Mouse (Mus musculus) kidney, adult 2 months (tissue): ENCODE results near the gene Slc23a2. TPM values are rescaled to one million over a fixed set of nuclear protein-coding genes. Genes with fewer than 3 reads are reported as not detected.

Source experiments
- DNase-seq: peaks from one replicate; pipeline ENCODE4 v3.0.0; 2021
- H3K27ac ChIP-seq: fragments of 200-500 bp; 2 replicates; pipeline ENCODE4 v1.5.1; 2012; ENCODE audit warnings: low read depth, low read length, control low read depth, inconsistent platforms; ENCODE audit not compliant: insufficient read depth
- H3K27me3 ChIP-seq: fragments of 200-500 bp; replicated peaks from 2 replicates; pipeline ENCODE4 v1.6.1; 2012; ENCODE audit warnings: mild to moderate bottlenecking, moderate library complexity, low read length, inconsistent platforms; ENCODE audit not compliant: control insufficient read depth, insufficient read depth
- H3K36me3 ChIP-seq: fragments of 200-500 bp; 2 replicates; pipeline ENCODE4 v1.6.1; 2012; ENCODE audit warnings: mild to moderate bottlenecking, moderate library complexity, low read length, inconsistent platforms; ENCODE audit not compliant: control insufficient read depth, insufficient read depth
- H3K4me1 ChIP-seq: fragments of 200-500 bp; 2 replicates; pipeline ENCODE4 v1.6.1; 2011; ENCODE audit warnings: low read length; ENCODE audit not compliant: control insufficient read depth, insufficient read depth
- H3K4me3 ChIP-seq: fragments of 200-500 bp; 2 replicates; pipeline ENCODE4 v1.5.1; 2011; ENCODE audit warnings: mild to moderate bottlenecking, low read depth, low read length, control low read depth; ENCODE audit not compliant: insufficient read depth
- CTCF ChIP-seq: fragments of 200-500 bp; conservative IDR thresholded peaks from 2 replicates; pipeline ENCODE4 v1.5.1; 2011; ENCODE audit warnings: low read depth, mild to moderate bottlenecking, control low read depth, low read length, moderate library complexity, mixed read lengths; ENCODE audit not compliant: insufficient read depth, insufficient read length
- POLR2A ChIP-seq: fragments of 200-500 bp; IDR thresholded peaks from one replicate; pipeline ENCODE4 v1.6.1; 2011; ENCODE audit warnings: low read depth, low read length, control low read depth
- WGBS: fragments of 180-500 bp; shearing (Covaris S2); methylation state at CpG from one replicate; pipeline ENCODE4 v1.1.7; 2018; 5-methylcytosine and 5-hydroxymethylcytosine counted together
- polyA plus RNA-seq: library from polyadenylated mRNA; depleted of rRNA; stranded (reverse); fragments of >200 nt; gene quantifications from 2 replicates; pipeline ENCODE4 v1.2.3, GENCODE M21; 2012

The Slc23a2 gene
- polyA plus RNA-seq, 1 experiment, result 15.3 TPM

GRCm38 (mm10) chr2:132121050-132121449 is 23.9 kb downstream of the Slc23a2 start:
- Histone ChIP-seq H3K4me3 (no peak overlapping the region), H3K27ac (no peak overlapping the region), H3K4me1 (0 out of 2 replicates have a peak, but pooled peaks cover 2% of the 10 kb centered on the region), H3K36me3 (no peaks in the 10 kb centered on the region), H3K27me3 (no peaks in the 10 kb centered on the region)
- DNase-seq, result no peak
- 87% methylated on average over 3 of the region's 3 CpGs for WGBS
- TF ChIP-seq CTCF (no peak), POLR2A (no peak)

- WGBS, result 70% methylated on average over 1 of the region's 1 CpGs
- Histone ChIP-seq H3K4me3 (no peak overlapping the region), H3K27me3 (no peaks in the 10 kb centered on the region), H3K36me3 (no peaks in the 10 kb centered on the region), H3K27ac (no peak overlapping the region), H3K4me1 (no peaks in the 10 kb centered on the region)
- DNase-seq, result no peak
- no peak for TF ChIP-seq POLR2A
- no peak for TF ChIP-seq CTCF
Observed at GRCm38 (mm10) chr2:132118646-132119045, 26.3 kb downstream of the Slc23a2 start.

GRCm38 (mm10) chr2:132115936-132116335 is 29.0 kb downstream of the Slc23a2 start:
- Histone ChIP-seq H3K27ac (no peak overlapping the region), H3K36me3 (no peaks in the 10 kb centered on the region), H3K4me3 (no peak overlapping the region), H3K27me3 (no peaks in the 10 kb centered on the region), H3K4me1 (peaks cover 2% of the 10 kb centered on the region; the same call in 1 of the 2 replicates)
- DNase-seq, result no peak
- TF ChIP-seq POLR2A, result no peak
- TF ChIP-seq CTCF, result no peak
- WGBS, result 84% methylated on average over 5 of the region's 5 CpGs

GRCm38 (mm10) chr2:132115344-132115743 is 29.6 kb downstream of the Slc23a2 start:
- Histone ChIP-seq H3K36me3 (no peaks in the 10 kb centered on the region), H3K27ac (no peak overlapping the region), H3K4me1 (peaks cover 5% of the 10 kb centered on the region; the same call in 1 of the 2 replicates), H3K27me3 (no peaks in the 10 kb centered on the region), H3K4me3 (no peak overlapping the region)
- TF ChIP-seq POLR2A, result no peak
- TF ChIP-seq CTCF, result no peak
- WGBS, result 54% methylated on average over 6 of the region's 6 CpGs
- no peak for DNase-seq

- no peak overlapping the region for H3K27ac ChIP-seq
- H3K4me3 ChIP-seq, result no peak overlapping the region
- 41% methylated on average over 11 of the region's 11 CpGs for WGBS
- TF ChIP-seq CTCF, result no peak
- no peak for TF ChIP-seq POLR2A
- H3K27me3 ChIP-seq, result no peaks in the 10 kb centered on the region
- peak; percentile 56 for DNase-seq
- H3K4me1 ChIP-seq, result peaks cover 5% of the 10 kb centered on the region; the same call in 1 of the 2 replicates
- no peaks in the 10 kb centered on the region for H3K36me3 ChIP-seq
Observed at GRCm38 (mm10) chr2:132113962-132114759, 30.7 kb downstream of the Slc23a2 start.

GRCm38 (mm10) chr2:132112319-132112718 is 32.6 kb downstream of the Slc23a2 start:
- no peak for TF ChIP-seq POLR2A
- no peak for TF ChIP-seq CTCF
- 95% methylated on average over 4 of the region's 4 CpGs for WGBS

GRCm38 (mm10) chr2:132111905-132112304 is 33.0 kb downstream of the Slc23a2 start:
- peaks cover 16% of the 10 kb centered on the region for H3K4me1 ChIP-seq
- TF ChIP-seq CTCF (no peak), POLR2A (no peak)
- WGBS, result 74% methylated on average over 2 of the region's 2 CpGs
- no peaks in the 10 kb centered on the region for H3K36me3 ChIP-seq
- no peak overlapping the region for H3K27ac ChIP-seq
- no peaks in the 10 kb centered on the region for H3K27me3 ChIP-seq
- no peak overlapping the region for H3K4me3 ChIP-seq
- no peak for DNase-seq

More at GRCm38 (mm10) chr2:132112319-132112718, 32.6 kb downstream of the Slc23a2 start:
- Histone ChIP-seq H3K27ac (no peak overlapping the region), H3K4me3 (no peak overlapping the region), H3K4me1 (peaks cover 12% of the 10 kb centered on the region), H3K36me3 (no peaks in the 10 kb centered on the region), H3K27me3 (no peaks in the 10 kb centered on the region)
- no peak for DNase-seq
